Mouse (Mus musculus) stomach, embryonic 16.5 days (tissue): Measurements from ENCODE around the gene Actg1. TPM values are rescaled to one million over a fixed set of nuclear protein-coding genes. Genes with fewer than 3 reads are reported as not detected.

ENCODE experiments used
- ATAC-seq: fragments of 200-750 bp; cut with Nextera tagmentation; 2 replicates; pipeline ENCODE4 v1.8.0; 2017; ENCODE audit warnings: moderate number of reproducible peaks, moderate TSS enrichment; ENCODE audit not compliant: insufficient read depth, low FRiP score
- H3K27ac ChIP-seq: fragments of 300-500 bp; sonication (generic); 2 replicates; pipeline ENCODE4 v1.5.1; 2014; ENCODE audit warnings: low read length
- H3K27me3 ChIP-seq: fragments of 300-500 bp; sonication (generic); 2 replicates; pipeline ENCODE4 v1.6.1; 2014; ENCODE audit warnings: low read length, control low read depth, mixed read lengths; ENCODE audit not compliant: control insufficient read depth, insufficient read depth
- H3K36me3 ChIP-seq: fragments of 300-500 bp; sonication (generic); 2 replicates; pipeline ENCODE4 v1.6.1; 2014; ENCODE audit warnings: low read length; ENCODE audit not compliant: control insufficient read depth, insufficient read depth
- H3K4me1 ChIP-seq: fragments of 300-500 bp; sonication (generic); 2 replicates; pipeline ENCODE4 v1.6.1; 2014; ENCODE audit warnings: low read length, control low read depth, mixed read lengths; ENCODE audit not compliant: control insufficient read depth, insufficient read depth
- H3K4me2 ChIP-seq: fragments of 300-500 bp; sonication (generic); 2 replicates; pipeline ENCODE4 v1.6.1; 2014; ENCODE audit warnings: low read depth, low read length, mixed read lengths
- H3K4me3 ChIP-seq: fragments of 300-500 bp; sonication (generic); replicated peaks from 2 replicates; pipeline ENCODE4 v1.5.1; 2014; ENCODE audit warnings: mild to moderate bottlenecking, low read length
- H3K9ac ChIP-seq: fragments of 300-500 bp; sonication (generic); 2 replicates; pipeline ENCODE4 v1.6.1; 2014; ENCODE audit warnings: low read length
- H3K9me3 ChIP-seq: fragments of 300-500 bp; sonication (generic); replicated peaks from 2 replicates; pipeline ENCODE4 v1.6.1; 2016; ENCODE audit warnings: low read length, control low read depth; ENCODE audit not compliant: control insufficient read depth
- WGBS: fragments of 180-500 bp; shearing (Covaris S2); extraction: QIAGEN DNeasy Blood & Tissue Kit; methylation state at CpG from one replicate; pipeline ENCODE4 v1.1.7; 2014; 5-methylcytosine and 5-hydroxymethylcytosine counted together
- polyA plus RNA-seq: library from polyadenylated mRNA; unstranded; fragments of >200 nt; fragmentation: Nextera tagmentation; extraction: Ambion mirVana; gene quantifications from 2 replicates; pipeline ENCODE4 v1.2.1, GENCODE M21; 2015

Actg1 gene
- 2,700 and 3,060 TPM in 2 replicates for polyA plus RNA-seq

DNA sequence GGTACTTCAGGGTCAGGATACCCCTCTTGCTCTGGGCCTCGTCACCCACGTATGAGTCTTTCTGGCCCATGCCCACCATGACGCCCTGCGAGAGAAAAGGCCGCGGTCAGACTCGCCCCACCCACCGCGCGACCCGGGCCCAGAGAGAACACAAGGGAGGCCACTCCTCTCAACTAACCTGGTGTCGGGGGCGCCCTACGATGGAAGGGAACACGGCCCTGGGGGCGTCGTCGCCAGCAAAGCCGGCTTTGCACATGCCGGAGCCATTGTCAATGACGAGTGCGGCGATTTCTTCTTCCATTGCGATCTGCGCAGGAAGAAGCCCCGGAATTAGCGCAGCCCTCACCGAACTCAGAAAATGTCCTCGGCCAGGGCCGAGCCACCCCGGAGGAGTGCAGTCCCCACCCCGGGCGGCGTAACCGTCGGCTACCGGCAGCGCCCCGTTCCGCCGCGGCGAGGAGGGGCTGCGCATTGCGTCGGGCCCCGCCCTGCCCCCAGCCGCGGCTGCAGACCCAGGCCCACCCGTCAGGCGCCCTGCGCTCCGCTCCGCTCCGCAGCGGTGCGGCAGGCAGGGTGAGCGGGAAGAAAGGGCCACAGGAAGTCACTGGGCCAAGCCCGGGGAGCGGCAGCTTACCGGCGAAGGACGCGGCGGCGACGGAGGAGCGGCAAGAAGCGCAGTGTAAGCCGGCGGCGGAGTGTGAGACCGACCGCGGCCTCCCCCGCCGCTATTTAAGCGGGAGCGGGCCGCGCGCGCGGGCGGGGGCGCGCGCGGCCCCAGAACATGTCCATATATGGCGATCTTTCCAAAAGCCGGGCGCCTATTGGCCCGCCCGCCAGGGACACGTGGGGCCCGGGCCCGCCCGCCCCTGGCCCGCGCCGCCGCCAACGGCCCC is at the start of gene Actg1:
Gene Actg1 (minus strand): TSS at position 752 of the 893 bp plus-strand sequence.
- Histone ChIP-seq H3K9me3 (no peaks in the 10 kb centered on the region), H3K27me3 (no peaks in the 10 kb centered on the region), H3K4me2 (peak within 1 kb of the TSS; percentile 90), H3K4me1 (peaks cover 18% of the 10 kb centered on the region), H3K36me3 (peaks cover 5% of the 10 kb centered on the region; the same call in 1 of the 2 replicates), H3K4me3 (peak within 1 kb of the TSS; percentile 95), H3K27ac (peak within 1 kb of the TSS; percentile 100), H3K9ac (peak within 1 kb of the TSS; percentile 100)
- under 1% methylated on average over 92 of the region's 103 CpGs for WGBS
- ATAC-seq: peak; percentile 69

DNA sequence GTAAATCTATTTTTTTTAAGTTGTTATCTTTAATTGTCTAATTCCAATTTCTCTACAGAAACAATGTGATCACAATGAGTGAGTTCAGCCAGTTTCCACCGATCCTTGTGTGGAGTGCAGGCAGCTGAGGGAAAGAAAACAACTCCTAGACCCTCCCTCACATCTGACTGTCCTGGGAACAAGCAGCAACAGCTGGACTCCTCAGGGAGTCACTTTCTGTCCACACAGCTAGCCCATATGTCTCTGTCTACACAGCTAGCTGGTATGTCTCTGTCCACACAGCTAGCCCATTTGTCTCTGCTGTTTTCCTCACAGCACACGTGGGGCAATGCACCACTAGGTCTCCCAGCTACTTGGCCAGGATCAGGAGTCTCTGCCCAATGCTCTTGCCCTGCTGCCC is 49.3 kb upstream of the Actg1 start:
- no peak overlapping the region for H3K9ac ChIP-seq
- H3K36me3 ChIP-seq: peaks cover 17% of the 10 kb centered on the region; the same call in 1 of the 2 replicates
- WGBS: 83% methylated on average over 2 of the region's 2 CpGs
- no peaks in the 10 kb centered on the region for H3K9me3 ChIP-seq
- H3K27me3 ChIP-seq: no peaks in the 10 kb centered on the region
- no peak overlapping the region for H3K27ac ChIP-seq
- no peak overlapping the region for H3K4me2 ChIP-seq
- H3K4me3 ChIP-seq: no peak overlapping the region
- H3K4me1 ChIP-seq: no peaks in the 10 kb centered on the region
- ATAC-seq: no peak

DNA sequence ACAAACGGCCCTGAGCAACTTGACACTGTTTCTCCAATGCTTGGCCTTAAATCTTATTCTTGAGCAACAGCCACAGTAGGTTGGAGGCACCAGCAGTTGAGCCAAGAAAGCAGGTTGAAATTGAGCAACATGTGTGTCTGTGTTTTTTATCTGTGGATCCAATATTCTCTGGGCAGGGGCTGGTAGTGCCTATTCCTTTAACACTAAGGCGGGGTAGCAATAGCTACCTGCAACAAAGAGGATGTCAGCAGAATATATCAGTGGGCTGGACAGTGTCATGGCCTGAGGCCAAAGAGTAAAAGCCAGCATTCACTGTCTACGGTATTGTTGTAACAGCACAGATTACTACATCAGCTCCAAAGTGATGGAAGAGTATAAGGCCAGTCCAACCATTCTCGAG is 47.3 kb upstream of the Actg1 start:
- Histone ChIP-seq H3K27me3 (no peaks in the 10 kb centered on the region), H3K4me1 (no peaks in the 10 kb centered on the region), H3K36me3 (peaks cover 16% of the 10 kb centered on the region; the same call in 1 of the 2 replicates), H3K4me2 (no peak overlapping the region), H3K9ac (no peak overlapping the region), H3K9me3 (no peaks in the 10 kb centered on the region), H3K27ac (no peak overlapping the region), H3K4me3 (no peak overlapping the region)
- WGBS: 79% methylated on average over 4 of the region's 4 CpGs
- no peak for ATAC-seq

DNA sequence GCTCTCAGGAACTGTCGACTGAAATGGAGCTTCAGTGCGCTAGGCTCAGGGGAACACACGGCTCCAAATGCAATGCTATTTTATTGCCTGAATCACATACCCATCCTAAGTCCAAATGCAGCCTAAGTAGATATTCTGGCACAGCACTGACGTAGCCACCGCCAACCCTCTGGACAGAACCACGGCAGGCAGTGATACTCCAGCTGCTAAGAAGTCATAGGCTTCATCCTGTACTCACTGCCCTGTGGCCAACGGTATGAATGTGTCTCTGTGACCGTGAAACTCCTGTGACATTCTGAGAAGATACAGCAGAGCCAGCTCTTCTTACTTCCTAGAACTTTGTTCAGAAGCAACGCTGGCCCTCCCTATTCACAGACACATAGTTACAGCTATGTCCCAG is 40.2 kb upstream of the Actg1 start:
- Histone ChIP-seq H3K27me3 (no peaks in the 10 kb centered on the region), H3K9ac (no peak overlapping the region), H3K9me3 (no peaks in the 10 kb centered on the region), H3K27ac (no peak overlapping the region), H3K4me2 (no peak overlapping the region), H3K36me3 (peaks cover 9% of the 10 kb centered on the region; the same call in 1 of the 2 replicates), H3K4me1 (no peaks in the 10 kb centered on the region), H3K4me3 (no peak overlapping the region)
- no peak for ATAC-seq
- WGBS: 93% methylated on average over 9 of the region's 9 CpGs

DNA sequence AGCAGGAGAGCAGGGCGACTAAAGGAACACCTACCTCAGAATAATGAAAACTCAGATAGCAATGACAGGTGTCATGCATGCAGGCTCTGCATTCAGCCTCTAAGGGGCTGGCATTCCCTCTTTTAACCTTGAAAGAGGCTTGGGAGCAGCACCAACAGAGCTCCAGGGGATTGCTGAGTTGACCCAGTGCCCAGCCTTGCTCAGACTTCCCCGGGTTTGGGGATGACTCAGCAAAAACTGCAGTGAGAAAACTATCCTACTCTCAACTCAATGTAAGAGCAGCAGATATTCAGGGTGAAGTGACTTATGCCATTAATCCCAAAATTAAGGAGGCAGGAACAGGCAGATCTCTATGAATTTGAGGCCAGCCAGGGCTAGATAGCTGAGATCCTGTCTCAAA is 38.8 kb upstream of the Actg1 start:
- H3K9ac ChIP-seq: no peak overlapping the region
- no peak overlapping the region for H3K27ac ChIP-seq
- H3K4me3 ChIP-seq: no peak overlapping the region
- no peak overlapping the region for H3K4me2 ChIP-seq
- H3K4me1 ChIP-seq: no peaks in the 10 kb centered on the region
- no peaks in the 10 kb centered on the region for H3K27me3 ChIP-seq
- no peak for ATAC-seq
- 62% methylated on average over 2 of the region's 2 CpGs for WGBS
- no peaks in the 10 kb centered on the region for H3K9me3 ChIP-seq
- H3K36me3 ChIP-seq: peaks cover 6% of the 10 kb centered on the region; the same call in 1 of the 2 replicates

DNA sequence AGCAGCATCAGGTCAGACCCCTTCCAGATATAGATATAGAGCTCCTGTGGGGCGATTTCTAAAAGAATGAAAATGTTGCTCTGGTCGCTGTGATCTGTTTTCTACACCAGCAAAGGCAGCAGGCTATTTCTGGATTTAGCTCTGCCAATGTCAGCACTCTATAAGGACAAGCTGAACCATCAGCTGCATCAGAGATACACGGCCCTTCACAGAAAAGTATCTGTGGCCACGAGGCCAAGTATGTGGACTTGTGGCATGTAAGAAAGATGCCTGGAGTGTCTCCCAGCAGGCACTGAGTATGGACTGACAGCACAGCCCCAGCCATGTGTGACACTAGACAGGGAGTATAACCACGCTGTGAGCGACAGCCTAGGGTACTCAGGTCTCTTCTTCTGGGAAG is 38.3 kb upstream of the Actg1 start:
- Histone ChIP-seq H3K27me3 (no peaks in the 10 kb centered on the region), H3K4me2 (no peak overlapping the region), H3K36me3 (peaks cover 6% of the 10 kb centered on the region; the same call in 1 of the 2 replicates), H3K4me3 (no peak overlapping the region), H3K27ac (no peak overlapping the region), H3K9me3 (no peaks in the 10 kb centered on the region), H3K4me1 (no peaks in the 10 kb centered on the region), H3K9ac (no peak overlapping the region)
- WGBS: 93% methylated on average over 6 of the region's 6 CpGs
- ATAC-seq: no peak

DNA sequence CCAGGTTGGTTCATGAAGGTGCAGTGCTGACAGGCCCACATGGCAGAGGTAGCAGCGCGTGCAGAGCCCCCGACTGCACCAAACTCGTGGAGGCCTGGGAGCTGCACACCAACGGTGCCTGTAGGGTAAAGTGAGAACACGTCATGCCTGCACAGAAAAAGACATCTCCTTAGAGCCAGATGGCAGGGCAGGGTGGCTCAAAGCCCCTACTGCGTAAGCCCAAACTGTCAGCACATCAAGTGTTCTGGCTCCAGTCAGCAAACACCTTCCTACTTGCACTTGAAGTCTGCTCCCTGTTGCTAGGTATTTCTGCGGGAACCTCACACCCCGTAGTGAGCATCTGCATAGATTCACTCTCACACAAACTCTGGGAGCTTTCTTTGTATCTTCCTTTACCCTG is 34.2 kb upstream of the Actg1 start:
- H3K36me3 ChIP-seq: 0 out of 2 replicates have a peak, but pooled peaks cover 6% of the 10 kb centered on the region

DNA sequence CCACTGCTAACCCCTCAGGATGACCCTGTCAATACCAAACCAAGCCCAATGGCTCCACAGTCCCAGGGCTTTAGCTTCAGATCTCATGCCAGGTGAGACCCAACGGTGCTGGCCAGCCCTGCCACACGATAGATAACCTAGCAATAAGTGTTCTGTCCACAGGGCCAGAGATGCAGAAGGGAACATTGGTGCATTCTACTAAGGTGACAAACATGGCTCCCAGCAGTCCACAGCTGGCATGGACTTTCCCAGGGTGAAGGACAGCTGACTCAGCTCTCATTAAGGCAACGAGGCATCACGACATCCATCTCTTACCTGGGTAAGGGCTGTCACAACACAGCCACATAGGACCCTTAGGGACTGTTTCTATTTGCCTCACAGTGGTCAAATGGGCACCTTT is 32.8 kb upstream of the Actg1 start:
- no peak overlapping the region for H3K4me3 ChIP-seq
- no peaks in the 10 kb centered on the region for H3K27me3 ChIP-seq
- no peak overlapping the region for H3K4me2 ChIP-seq
- no peak overlapping the region for H3K27ac ChIP-seq
- H3K4me1 ChIP-seq: peaks cover 21% of the 10 kb centered on the region
- H3K36me3 ChIP-seq: peaks cover 10% of the 10 kb centered on the region; the same call in 1 of the 2 replicates
- WGBS: 87% methylated on average over 4 of the region's 4 CpGs
- H3K9ac ChIP-seq: no peak overlapping the region
- no peaks in the 10 kb centered on the region for H3K9me3 ChIP-seq
- ATAC-seq: no peak

More for the DNA sequence above, 34.2 kb upstream of the Actg1 start:
- WGBS: 90% methylated on average over 9 of the region's 9 CpGs
- Histone ChIP-seq H3K27me3 (no peaks in the 10 kb centered on the region), H3K9me3 (no peaks in the 10 kb centered on the region), H3K27ac (no peak overlapping the region), H3K9ac (no peak overlapping the region), H3K4me3 (no peak overlapping the region), H3K4me1 (peaks cover 11% of the 10 kb centered on the region), H3K4me2 (no peak overlapping the region)
- ATAC-seq: no peak

DNA sequence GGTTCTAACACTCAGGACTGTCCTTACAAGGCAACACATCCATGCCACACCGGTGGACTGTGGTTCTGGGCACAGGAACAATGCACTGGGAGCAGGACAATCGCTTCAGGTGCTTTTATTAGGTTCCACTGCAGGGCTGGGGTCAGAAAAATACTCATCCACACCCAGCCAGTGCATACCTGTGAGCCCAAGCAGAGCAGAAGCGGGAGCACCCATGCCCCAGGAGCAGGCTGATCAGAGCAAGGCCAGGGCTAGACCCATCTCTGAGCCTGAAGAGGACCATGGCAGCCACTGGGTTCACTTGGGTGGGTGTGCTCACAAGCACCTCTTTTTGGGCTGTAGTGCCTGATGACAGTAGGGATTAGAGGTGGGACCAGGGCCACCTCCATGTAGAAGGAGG is 31.9 kb upstream of the Actg1 start:
- Histone ChIP-seq H3K4me1 (peaks cover 21% of the 10 kb centered on the region), H3K36me3 (peaks cover 10% of the 10 kb centered on the region; the same call in 1 of the 2 replicates), H3K4me3 (no peak overlapping the region), H3K27ac (no peak overlapping the region), H3K9me3 (no peaks in the 10 kb centered on the region), H3K27me3 (no peaks in the 10 kb centered on the region), H3K4me2 (no peak overlapping the region), H3K9ac (no peak overlapping the region)
- ATAC-seq: no peak
- 92% methylated on average over 3 of the region's 3 CpGs for WGBS
